9 mouse cellular contexts compared by ENCODE assay signal in the genomic region with DNA sequence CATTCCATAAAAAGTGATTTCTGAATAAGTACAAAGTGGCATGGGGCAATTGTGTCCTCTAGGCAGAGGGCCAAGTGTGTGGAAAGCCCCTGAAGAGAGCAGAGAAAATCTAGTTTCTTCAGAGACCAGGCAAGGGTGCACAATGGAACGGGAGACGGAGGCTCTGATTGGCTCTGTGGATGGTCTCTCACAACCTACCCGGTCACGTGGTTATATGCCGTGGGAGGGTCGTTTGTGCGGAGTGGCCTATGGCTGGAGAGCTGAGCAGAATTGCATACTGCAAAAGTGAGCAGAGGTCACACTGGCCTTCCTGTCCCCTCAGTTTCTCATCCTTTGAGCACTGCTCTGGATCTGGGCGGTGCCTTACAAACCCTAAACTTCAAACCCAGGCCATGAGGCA. TPM values are rescaled to one million over a fixed set of nuclear protein-coding genes. Genes with fewer than 3 reads are reported as not detected.
DNase-seq lines count a peak whose midpoint lies in the region; ATAC-seq and TF ChIP-seq lines count a peak whose summit lies in the region.
"Had no signal": no experiment of that assay in that cellular context is flagged by ENCODE, and none has a peak within 500 bp of the region (broad histone marks: within the 10 kb centered on the region; RNA-seq: fewer than 3 reads in every experiment).

No protein-coding gene starts in this region.

- no peaks in the 10 kb centered on the region for H3K27me3 ChIP-seq in heart, embryonic 16.5 days (ENCODE audit: control insufficient read depth, insufficient read depth, low read length)
- H3K27me3 ChIP-seq in E14TG2a.4 (ENCODE audit: insufficient read depth, low read length), result no peaks in the 10 kb centered on the region
- no peaks in the 10 kb centered on the region for H3K27me3 ChIP-seq in liver, embryonic 16.5 days (ENCODE audit: control insufficient read depth, insufficient read depth, low read depth, low read length)
- H3K27me3 ChIP-seq in hindbrain, postnatal 0 days (ENCODE audit: insufficient read depth, low read length), result no peaks in the 10 kb centered on the region
- H3K27me3 ChIP-seq: Patski had no signal

- WGBS in heart, embryonic 16.5 days, result 68% methylated on average over 8 of the region's 8 CpGs
- WGBS in bone marrow, adult 2 months, result 60% methylated on average over 8 of the region's 8 CpGs
- WGBS in liver, embryonic 16.5 days (ENCODE audit: insufficient replicate concordance), result 56% methylated on average over 8 of the region's 8 CpGs
- 81% methylated on average over 8 of the region's 8 CpGs for WGBS in hindbrain, postnatal 0 days

- no peaks in the 10 kb centered on the region for H3K36me3 ChIP-seq in heart, embryonic 16.5 days (ENCODE audit: control insufficient read depth, insufficient read depth)
- H3K36me3 ChIP-seq in E14TG2a.4 (ENCODE audit: insufficient read depth, low read length), result peaks cover 15% of the 10 kb centered on the region
- no peaks in the 10 kb centered on the region for H3K36me3 ChIP-seq in liver, embryonic 16.5 days (ENCODE audit: control insufficient read depth, insufficient read depth)
- no peaks in the 10 kb centered on the region for H3K36me3 ChIP-seq in hindbrain, postnatal 0 days (ENCODE audit: insufficient read depth, low read length)

- no peak for DNase-seq in heart, adult 9 months (ENCODE audit: low spot score in 2 of 2)
- DNase-seq in cerebellum, postnatal 14 days, result no peak
- DNase-seq in hindbrain, postnatal 0 days (ENCODE audit: low spot score), result no peak
- no peak for DNase-seq in neural tube, embryonic 10.5 days (ENCODE audit: extremely low spot score, low spot score)

- TF ChIP-seq CTCF in E14TG2a.4 (conservative IDR thresholded peaks at IDR 0.05; ENCODE audit: low read length), result no peak
- TF ChIP-seq CTCF in bone marrow, adult 2 months (IDR thresholded peaks at IDR 0.05; ENCODE audit: control insufficient read depth, insufficient read depth, low read length), result no peak
- TF ChIP-seq CTCF in hindbrain, postnatal 0 days (IDR thresholded peaks at IDR 0.05; ENCODE audit: low read depth), result no peak

- 0 out of 2 replicates have a peak, but pooled peaks cover 5% of the 10 kb centered on the region for H3K4me1 ChIP-seq in heart, embryonic 16.5 days (ENCODE audit: control insufficient read depth, insufficient read depth, low read length)
- peaks cover 62% of the 10 kb centered on the region for H3K4me1 ChIP-seq in E14TG2a.4 (replicated peaks; ENCODE audit: low read depth, low read length)
- H3K4me1 ChIP-seq in bone marrow, adult 2 months (ENCODE audit: control insufficient read depth, insufficient read depth, low read length), result peaks cover 9% of the 10 kb centered on the region
- H3K4me1 ChIP-seq in liver, embryonic 16.5 days (ENCODE audit: control insufficient read depth, low read depth, low read length), result peaks cover 6% of the 10 kb centered on the region; the same call in 1 of the 2 replicates
- H3K4me1 ChIP-seq in hindbrain, postnatal 0 days (ENCODE audit: insufficient read depth, low read length), result no peaks in the 10 kb centered on the region

- peak overlapping the region; percentile 30 for H3K27ac ChIP-seq in heart, embryonic 16.5 days (ENCODE audit: low read length)
- H3K27ac ChIP-seq in bone marrow, adult 2 months (ENCODE audit: control insufficient read depth, insufficient read depth, low read depth, low read length, poor library complexity), result 0 out of 2 replicates have a peak overlapping the region, but pooled peaks have one; percentile 5
- 0 out of 2 replicates have a peak overlapping the region, but pooled peaks have one; percentile 19 for H3K27ac ChIP-seq in liver, embryonic 16.5 days (ENCODE audit: low read length)
- H3K27ac ChIP-seq in hindbrain, postnatal 0 days, result no peak overlapping the region

- no peaks in the 10 kb centered on the region for H3K9me3 ChIP-seq in heart, embryonic 16.5 days (replicated peaks; ENCODE audit: control insufficient read depth, low read length)
- no peaks in the 10 kb centered on the region for H3K9me3 ChIP-seq in E14TG2a.4 (ENCODE audit: low read length)
- no peaks in the 10 kb centered on the region for H3K9me3 ChIP-seq in liver, embryonic 16.5 days (replicated peaks; ENCODE audit: control insufficient read depth, low read length)
- H3K9me3 ChIP-seq in hindbrain, postnatal 0 days (ENCODE audit: low read length), result no peaks in the 10 kb centered on the region

- peak; percentile 41; the same call in 1 of the 2 replicates for ATAC-seq in heart, embryonic 16.5 days (replicated peaks; ENCODE audit: extremely low read depth, insufficient read depth, low FRiP score)
- ATAC-seq in liver, embryonic 16.5 days (ENCODE audit: low read depth), result no peak
- ATAC-seq in hindbrain, postnatal 0 days, result no peak
- ATAC-seq: Patski had no signal

- H3K4me2 ChIP-seq in heart, embryonic 16.5 days (ENCODE audit: low read depth, low read length), result no peak overlapping the region
- no peak overlapping the region for H3K4me2 ChIP-seq in liver, embryonic 16.5 days (ENCODE audit: low read depth, low read length)
- H3K4me2 ChIP-seq in hindbrain, postnatal 0 days (ENCODE audit: low read depth, low read length), result no peak overlapping the region

- no peak for TF ChIP-seq POLR2A in bone marrow, adult 2 months (IDR thresholded peaks at IDR 0.05; ENCODE audit: borderline replicate concordance, control insufficient read depth, low read depth, low read length)

- H3K4me3 ChIP-seq in heart, embryonic 16.5 days (ENCODE audit: low read length), result no peak overlapping the region
- peak overlapping the region; percentile 75 for H3K4me3 ChIP-seq in E14TG2a.4 (replicated peaks; ENCODE audit: low read length)
- no peak overlapping the region for H3K4me3 ChIP-seq in bone marrow, adult 2 months (replicated peaks; ENCODE audit: control insufficient read depth, low read depth, low read length)
- H3K4me3 ChIP-seq in liver, embryonic 16.5 days (ENCODE audit: low read depth, low read length), result no peak overlapping the region
- no peak overlapping the region for H3K4me3 ChIP-seq in hindbrain, postnatal 0 days (ENCODE audit: low read length)

- H3K9ac ChIP-seq in heart, embryonic 16.5 days (ENCODE audit: low read length), result no peak overlapping the region
- H3K9ac ChIP-seq in liver, embryonic 16.5 days (ENCODE audit: low read depth, low read length), result no peak overlapping the region
- H3K9ac ChIP-seq in hindbrain, postnatal 0 days (replicated peaks; ENCODE audit: low read length), result no peak overlapping the region

RNA-seq across cellular contexts. Expression of a gene that starts 5.9 kb away (rescaled TPM):
- 46.2 and 49.6 TPM in 2 replicates for polyA plus RNA-seq in heart, embryonic 16.5 days (2015; fragmentation: Nextera tagmentation; extraction: Ambion mirVana)
- 22.9 and 38.3 TPM in 2 replicates for polyA plus RNA-seq in bone marrow, adult 2 months (2011; ENCODE audit: insufficient read depth, insufficient read length, low replicate concordance, missing spikeins)
- polyA plus RNA-seq in liver, embryonic 16.5 days (2015; fragmentation: Nextera tagmentation; extraction: Ambion mirVana), result 4.0 and 5.3 TPM in 2 replicates
- 46.7 and 50.0 TPM in 2 replicates for total RNA-seq in hindbrain, postnatal 0 days (2014; rRNA removed)
- 20.0 and 20.7 TPM in 2 replicates for polyA plus RNA-seq in hindbrain, postnatal 0 days (2015; fragmentation: Nextera tagmentation; extraction: Ambion mirVana)
